Mouse (Mus musculus): ENCODE results near the gene Zfp217. TPM values are rescaled to one million over a fixed set of nuclear protein-coding genes. Genes with fewer than 3 reads are reported as not detected.

The Zfp217 gene
- total and polyA plus RNA-seq, 2 experiments from 2014 or later: 0.44 to 3.8 TPM

DNA sequence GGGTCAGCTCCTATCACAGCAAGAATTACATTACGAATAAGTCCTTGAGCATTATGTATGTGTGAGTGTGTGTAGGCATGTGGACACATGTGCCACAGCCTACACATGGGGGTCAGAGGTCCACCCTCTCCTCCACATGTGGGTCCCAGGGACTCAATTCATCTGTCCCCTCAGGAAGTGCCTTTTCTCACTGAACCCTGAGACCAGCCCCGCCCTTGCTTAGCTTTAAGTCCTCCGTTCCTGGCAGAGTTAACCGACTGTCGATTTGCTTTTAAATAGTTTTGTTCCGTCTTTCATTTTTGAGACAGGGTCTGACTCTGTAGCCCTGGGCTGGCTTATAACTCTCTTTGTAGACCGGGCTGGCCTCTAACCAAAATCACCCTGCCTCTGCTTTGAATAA lies 5.0 kb upstream of the Zfp217 start:
- Histone ChIP-seq H3K4me1 (ENCODE audit: insufficient read depth, low read length) (no peaks in the 10 kb centered on the region), H3K27me3 (ENCODE audit: insufficient read depth, low read length) (no peaks in the 10 kb centered on the region), H3K9ac (replicated peaks; ENCODE audit: low read length, poor library complexity, severe bottlenecking) (no peak overlapping the region), H3K9me3 (ENCODE audit: low read length) (no peaks in the 10 kb centered on the region), H3K4me2 (ENCODE audit: low read depth, low read length, poor library complexity, severe bottlenecking) (no peak overlapping the region), H3K36me3 (ENCODE audit: insufficient read depth, low read length) (no peaks in the 10 kb centered on the region), H3K4me3 (ENCODE audit: low read depth, low read length) (no peak overlapping the region), H3K27ac (ENCODE audit: low read depth, low read length) (no peak overlapping the region)
- no peak for TF ChIP-seq CTCF (IDR thresholded peaks at IDR 0.05)
- WGBS: 41% methylated on average over 7 of the region's 7 CpGs
- DNase-seq (ENCODE audit: low spot score): no peak
- ATAC-seq (ENCODE audit: low FRiP score): no peak

DNA sequence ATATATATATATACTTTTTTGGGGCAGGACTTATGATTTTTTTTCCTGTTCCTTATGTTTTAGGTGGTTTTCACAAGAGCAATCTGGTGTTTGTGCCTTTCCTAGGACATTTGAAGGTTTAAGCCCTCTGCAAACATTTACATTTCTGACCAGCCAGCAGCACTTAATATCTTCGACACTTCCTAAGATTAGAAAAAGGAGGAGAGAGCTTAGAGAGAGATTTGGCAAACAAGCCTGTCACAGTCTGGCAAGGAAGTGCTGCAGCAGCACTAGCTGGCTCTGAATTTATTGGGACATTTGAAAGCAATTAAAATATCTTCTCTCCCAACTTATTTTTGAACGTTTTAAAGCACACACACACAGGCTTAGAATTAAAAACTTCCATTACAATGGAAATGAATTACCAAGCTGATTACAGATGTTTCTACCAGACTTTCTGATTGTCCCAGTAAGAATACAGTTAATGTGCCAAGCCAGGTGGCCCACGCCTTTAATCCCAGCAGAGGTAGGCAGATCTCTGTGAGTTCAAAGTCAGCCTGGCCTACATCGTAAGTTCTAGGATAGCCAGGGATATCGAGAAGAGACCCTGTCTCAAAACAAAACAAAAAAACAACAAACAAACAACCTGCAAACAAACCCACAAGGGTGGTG lies 4.3 kb upstream of the Zfp217 start:
- H3K27me3 ChIP-seq (ENCODE audit: insufficient read depth, low read length): no peaks in the 10 kb centered on the region
- no peak for TF ChIP-seq CTCF (IDR thresholded peaks at IDR 0.05)
- no peak overlapping the region for H3K27ac ChIP-seq (ENCODE audit: low read depth, low read length)
- DNase-seq (ENCODE audit: low spot score) (no peak), ATAC-seq (ENCODE audit: low FRiP score) (no peak)
- no peak overlapping the region for H3K9ac ChIP-seq (replicated peaks; ENCODE audit: low read length, poor library complexity, severe bottlenecking)
- H3K36me3 ChIP-seq (ENCODE audit: insufficient read depth, low read length): no peaks in the 10 kb centered on the region
- no peak overlapping the region for H3K4me2 ChIP-seq (ENCODE audit: low read depth, low read length, poor library complexity, severe bottlenecking)
- no peak overlapping the region for H3K4me3 ChIP-seq (ENCODE audit: low read depth, low read length)
- WGBS: 68% methylated on average over 5 of the region's 5 CpGs
- no peaks in the 10 kb centered on the region for H3K9me3 ChIP-seq (ENCODE audit: low read length)
- H3K4me1 ChIP-seq (ENCODE audit: insufficient read depth, low read length): no peaks in the 10 kb centered on the region

DNA sequence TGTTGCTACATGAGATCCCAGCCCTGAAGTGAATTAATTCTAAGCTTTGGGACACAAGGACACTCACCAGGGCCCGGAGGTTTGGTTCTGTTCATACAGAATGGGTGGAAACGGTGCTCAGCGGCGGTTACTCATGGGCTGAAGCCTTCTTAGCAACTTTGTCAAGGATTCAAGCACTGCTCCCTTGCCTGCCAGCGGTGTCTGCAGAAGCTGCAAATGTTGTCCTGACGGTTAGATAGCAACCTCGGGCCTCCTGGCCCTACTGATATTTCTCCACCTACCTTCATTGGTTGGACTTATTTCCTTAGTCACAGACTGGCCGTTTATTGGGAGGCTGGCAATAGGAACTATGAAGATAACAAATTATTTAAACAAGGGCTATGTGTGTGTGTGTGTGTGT lies 3.6 kb upstream of the Zfp217 start:
- Histone ChIP-seq H3K4me1 (ENCODE audit: insufficient read depth, low read length) (no peaks in the 10 kb centered on the region), H3K27me3 (ENCODE audit: insufficient read depth, low read length) (no peaks in the 10 kb centered on the region), H3K9ac (replicated peaks; ENCODE audit: low read length, poor library complexity, severe bottlenecking) (no peak overlapping the region), H3K4me2 (ENCODE audit: low read depth, low read length, poor library complexity, severe bottlenecking) (no peak overlapping the region), H3K9me3 (ENCODE audit: low read length) (no peaks in the 10 kb centered on the region), H3K36me3 (ENCODE audit: insufficient read depth, low read length) (no peaks in the 10 kb centered on the region), H3K27ac (ENCODE audit: low read depth, low read length) (no peak overlapping the region), H3K4me3 (ENCODE audit: low read depth, low read length) (no peak overlapping the region)
- DNase-seq (ENCODE audit: low spot score) (no peak), ATAC-seq (ENCODE audit: low FRiP score) (no peak)
- no peak for TF ChIP-seq CTCF (IDR thresholded peaks at IDR 0.05)
- 87% methylated on average over 8 of the region's 8 CpGs for WGBS

DNA sequence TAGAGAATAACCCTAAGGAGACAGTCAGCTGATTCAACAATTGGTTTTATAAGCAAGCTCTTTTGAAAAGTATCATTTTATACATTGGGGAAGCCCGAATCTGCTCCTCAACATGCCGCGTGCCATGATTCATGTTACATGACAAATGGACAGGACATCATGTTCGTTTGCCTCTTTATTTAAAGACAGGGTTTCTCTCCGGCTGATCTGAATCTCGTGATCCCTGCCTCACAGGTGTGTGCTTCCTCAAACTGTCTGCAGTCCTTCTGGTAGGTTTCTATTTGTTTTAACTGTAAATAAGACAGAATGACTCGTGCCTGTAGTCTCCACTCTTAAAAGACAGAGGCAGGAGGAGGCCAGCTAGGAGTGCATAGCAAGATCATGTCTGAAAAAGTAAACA lies 925 bp upstream of the Zfp217 start:
- TF ChIP-seq CTCF (IDR thresholded peaks at IDR 0.05): no peak
- Histone ChIP-seq H3K36me3 (ENCODE audit: insufficient read depth, low read length) (no peaks in the 10 kb centered on the region), H3K27me3 (ENCODE audit: insufficient read depth, low read length) (no peaks in the 10 kb centered on the region), H3K4me3 (ENCODE audit: low read depth, low read length) (no peak overlapping the region), H3K9me3 (ENCODE audit: low read length) (no peaks in the 10 kb centered on the region), H3K4me2 (ENCODE audit: low read depth, low read length, poor library complexity, severe bottlenecking) (no peak overlapping the region), H3K9ac (replicated peaks; ENCODE audit: low read length, poor library complexity, severe bottlenecking) (no peak overlapping the region), H3K27ac (ENCODE audit: low read depth, low read length) (no peak overlapping the region), H3K4me1 (ENCODE audit: insufficient read depth, low read length) (no peaks in the 10 kb centered on the region)
- WGBS: 81% methylated on average over 7 of the region's 7 CpGs
- DNase-seq (ENCODE audit: low spot score) (no peak), ATAC-seq (ENCODE audit: low FRiP score) (no peak)

DNA sequence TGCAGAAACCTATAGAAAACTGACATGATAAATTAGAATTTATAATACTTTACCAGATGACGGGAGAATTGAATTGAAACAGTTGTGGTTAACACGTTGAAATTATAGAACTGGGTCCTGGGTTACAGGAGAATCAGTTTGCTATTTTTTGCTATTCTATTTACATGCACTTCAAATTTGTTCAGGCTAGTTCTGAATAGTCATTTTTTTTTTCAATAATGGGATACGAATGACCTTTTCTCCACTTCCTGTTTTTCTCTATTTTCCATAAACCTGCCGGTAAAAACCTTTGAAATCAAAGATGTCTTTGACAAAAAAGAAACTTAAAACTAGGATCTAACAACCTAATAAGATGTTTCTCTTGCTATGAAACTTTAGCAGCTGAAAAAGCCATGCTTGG lies 733 bp downstream of the Zfp217 start:
- ATAC-seq (ENCODE audit: low FRiP score) (no peak), DNase-seq (ENCODE audit: low spot score) (no peak)
- WGBS: 84% methylated on average over 4 of the region's 4 CpGs
- H3K36me3 ChIP-seq (ENCODE audit: insufficient read depth, low read length): no peaks in the 10 kb centered on the region
- TF ChIP-seq CTCF (IDR thresholded peaks at IDR 0.05): no peak
- H3K9ac ChIP-seq (replicated peaks; ENCODE audit: low read length, poor library complexity, severe bottlenecking): no peak overlapping the region
- H3K27ac ChIP-seq (ENCODE audit: low read depth, low read length): no peak overlapping the region
- H3K4me1 ChIP-seq (ENCODE audit: insufficient read depth, low read length): no peaks in the 10 kb centered on the region
- no peaks in the 10 kb centered on the region for H3K9me3 ChIP-seq (ENCODE audit: low read length)
- H3K27me3 ChIP-seq (ENCODE audit: insufficient read depth, low read length): no peaks in the 10 kb centered on the region
- no peak overlapping the region for H3K4me3 ChIP-seq (ENCODE audit: low read depth, low read length)
- H3K4me2 ChIP-seq (ENCODE audit: low read depth, low read length, poor library complexity, severe bottlenecking): no peak overlapping the region

DNA sequence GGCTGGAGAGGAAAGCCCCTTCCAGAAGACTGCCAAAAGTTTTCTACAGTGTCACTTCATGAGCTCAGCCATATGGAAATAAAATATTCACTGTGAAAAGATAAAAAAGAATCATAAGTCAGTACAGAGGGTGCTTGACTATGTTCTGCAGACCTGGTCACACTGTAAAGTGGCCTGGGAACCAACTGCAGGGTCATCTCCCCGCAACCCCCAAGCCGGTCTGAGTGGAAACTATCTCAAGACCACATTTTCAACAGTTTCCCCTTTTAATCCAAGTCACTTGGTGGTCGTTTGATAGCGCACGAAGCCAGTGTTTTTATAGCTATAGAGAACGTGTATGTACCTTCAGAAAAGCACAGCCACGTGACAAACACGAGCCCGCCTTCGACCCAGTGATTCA lies 3.6 kb downstream of the Zfp217 start:
- TF ChIP-seq CTCF (IDR thresholded peaks at IDR 0.05): no peak
- Histone ChIP-seq H3K9me3 (ENCODE audit: low read length) (no peaks in the 10 kb centered on the region), H3K9ac (replicated peaks; ENCODE audit: low read length, poor library complexity, severe bottlenecking) (no peak overlapping the region), H3K4me1 (ENCODE audit: insufficient read depth, low read length) (no peaks in the 10 kb centered on the region), H3K4me2 (ENCODE audit: low read depth, low read length, poor library complexity, severe bottlenecking) (no peak overlapping the region), H3K27me3 (ENCODE audit: insufficient read depth, low read length) (no peaks in the 10 kb centered on the region), H3K36me3 (ENCODE audit: insufficient read depth, low read length) (no peaks in the 10 kb centered on the region), H3K27ac (ENCODE audit: low read depth, low read length) (no peak overlapping the region), H3K4me3 (ENCODE audit: low read depth, low read length) (no peak overlapping the region)
- whole genome bisulfite sequencing: 92% methylated on average over 10 of the region's 10 CpGs
- no peak for ATAC-seq (ENCODE audit: low FRiP score)
- no peak for DNase-seq (ENCODE audit: low spot score)
